Mouse (Mus musculus) liver, adult 2 months (tissue): ENCODE measurements around the gene Unc13a.

Experiments used
- CTCF ChIP-seq: fragments of 200-500 bp; IDR thresholded peaks from 2 replicates; pipeline ENCODE4 v1.5.1; 2011; ENCODE audit warnings: low read depth, low read length, control low read depth
- POLR2A ChIP-seq: fragments of 200-500 bp; IDR thresholded peaks from 2 replicates; pipeline ENCODE4 v1.6.1; 2011; ENCODE audit warnings: low read length, control low read depth; ENCODE audit not compliant: insufficient read depth; ENCODE audit errors: extremely low read depth

- no peak for TF ChIP-seq CTCF
- no peak for TF ChIP-seq POLR2A
These were observed 13.7 kb downstream of the Unc13a start for GRCm38 (mm10) chr8:71657816-71658215.
